Mouse (Mus musculus) midbrain, embryonic 11.5 days (tissue): Measurements from ENCODE around the gene Apobec4. TPM values are rescaled to one million over a fixed set of nuclear protein-coding genes. Genes with fewer than 3 reads are reported as not detected.

Experiments
- ATAC-seq: fragments of 200-750 bp; cut with Nextera tagmentation; 2 replicates; pipeline ENCODE4 v1.8.0; 2017; ENCODE audit warnings: moderate TSS enrichment, moderate library complexity; ENCODE audit not compliant: low FRiP score
- DNase-seq: peaks from one replicate; pipeline ENCODE4 v3.0.0; 2015; ENCODE audit warnings: low spot score; ENCODE audit errors: missing footprints
- H3K27ac ChIP-seq: fragments of 300-500 bp; sonication (generic); 2 replicates; pipeline ENCODE4 v1.5.1; 2014; ENCODE audit warnings: low read depth, low read length
- H3K27me3 ChIP-seq: fragments of 300-500 bp; sonication (generic); 2 replicates; pipeline ENCODE4 v1.6.1; 2014; ENCODE audit warnings: mild to moderate bottlenecking, low read length, moderate library complexity, mixed read lengths; ENCODE audit not compliant: control insufficient read depth, insufficient read depth
- H3K36me3 ChIP-seq: fragments of 300-500 bp; sonication (generic); 2 replicates; pipeline ENCODE4 v1.6.1; 2014; ENCODE audit warnings: mild to moderate bottlenecking, low read length, moderate library complexity, mixed read lengths; ENCODE audit not compliant: control insufficient read depth, insufficient read depth
- H3K4me1 ChIP-seq: fragments of 300-500 bp; sonication (generic); 2 replicates; pipeline ENCODE4 v1.6.1; 2014; ENCODE audit warnings: low read length; ENCODE audit not compliant: control insufficient read depth, insufficient read depth
- H3K4me2 ChIP-seq: fragments of 300-500 bp; sonication (generic); 2 replicates; pipeline ENCODE4 v1.6.1; 2014; ENCODE audit warnings: mild to moderate bottlenecking, moderate library complexity
- H3K4me3 ChIP-seq: fragments of 300-500 bp; sonication (generic); 2 replicates; pipeline ENCODE4 v1.5.1; 2014; ENCODE audit warnings: low read depth, low read length
- H3K9ac ChIP-seq: fragments of 300-500 bp; sonication (generic); 2 replicates; pipeline ENCODE4 v1.6.1; 2014; ENCODE audit warnings: low read length
- H3K9me3 ChIP-seq: fragments of 300-500 bp; sonication (generic); 2 replicates; pipeline ENCODE4 v1.6.1; 2016; ENCODE audit warnings: low read length; ENCODE audit not compliant: control insufficient read depth
- WGBS: fragments of 180-500 bp; shearing (Covaris S2); extraction: QIAGEN DNeasy Blood & Tissue Kit; methylation state at CpG from one replicate; pipeline ENCODE4 v1.1.7; 2014; 5-methylcytosine and 5-hydroxymethylcytosine counted together
- polyA plus RNA-seq: library from polyadenylated mRNA; unstranded; fragments of >200 nt; fragmentation: Nextera tagmentation; extraction: Ambion mirVana; gene quantifications from 2 replicates; pipeline ENCODE4 v1.2.1, GENCODE M21; 2014

Apobec4 gene
- not detected in 2 replicates for polyA plus RNA-seq

- no peak within 1 kb of the TSS for H3K27ac ChIP-seq
- ATAC-seq, result no peak
- DNase-seq, result no peak
- H3K9me3 ChIP-seq, result no peaks in the 10 kb centered on the region
- H3K4me3 ChIP-seq, result no peak within 1 kb of the TSS
- H3K4me1 ChIP-seq, result no peaks in the 10 kb centered on the region
- H3K9ac ChIP-seq, result no peak within 1 kb of the TSS
- no peak within 1 kb of the TSS for H3K4me2 ChIP-seq
- no peaks in the 10 kb centered on the region for H3K27me3 ChIP-seq
- WGBS, result 72% methylated on average over 13 of the region's 13 CpGs
- no peaks in the 10 kb centered on the region for H3K36me3 ChIP-seq
These were observed at the start of gene Apobec4 for GRCm38 (mm10) chr1:152750312-152750965. TSS of gene Apobec4 (plus strand) at chr1:152750551.

- H3K9ac ChIP-seq, result no peak overlapping the region
- ATAC-seq (no peak), DNase-seq (no peak)
- H3K9me3 ChIP-seq, result no peaks in the 10 kb centered on the region
- H3K36me3 ChIP-seq, result no peaks in the 10 kb centered on the region
- no peak overlapping the region for H3K27ac ChIP-seq
- 87% methylated on average over 5 of the region's 5 CpGs for WGBS
- H3K4me3 ChIP-seq, result no peak overlapping the region
- H3K27me3 ChIP-seq, result no peaks in the 10 kb centered on the region
- no peak overlapping the region for H3K4me2 ChIP-seq
- no peaks in the 10 kb centered on the region for H3K4me1 ChIP-seq
These were observed 49.3 kb upstream of the Apobec4 start for GRCm38 (mm10) chr1:152701066-152701465.

- Histone ChIP-seq H3K9me3 (no peaks in the 10 kb centered on the region), H3K9ac (no peak overlapping the region), H3K27ac (no peak overlapping the region), H3K4me1 (no peaks in the 10 kb centered on the region), H3K36me3 (no peaks in the 10 kb centered on the region), H3K27me3 (no peaks in the 10 kb centered on the region), H3K4me3 (no peak overlapping the region), H3K4me2 (no peak overlapping the region)
- peak; percentile 80 for DNase-seq
- WGBS, result 54% methylated on average over 6 of the region's 6 CpGs
- ATAC-seq, result 0 out of 2 replicates have a peak, but pooled peaks have one; percentile 38
These were observed 47.4 kb upstream of the Apobec4 start for GRCm38 (mm10) chr1:152702920-152703319.

- no peaks in the 10 kb centered on the region for H3K9me3 ChIP-seq
- H3K36me3 ChIP-seq, result no peaks in the 10 kb centered on the region
- no peak for ATAC-seq
- H3K4me3 ChIP-seq, result no peak overlapping the region
- WGBS, result 69% methylated on average over 6 of the region's 6 CpGs
- DNase-seq, result peak; percentile 75
- H3K4me1 ChIP-seq, result no peaks in the 10 kb centered on the region
- H3K4me2 ChIP-seq, result no peak overlapping the region
- H3K27ac ChIP-seq, result no peak overlapping the region
- no peak overlapping the region for H3K9ac ChIP-seq
- H3K27me3 ChIP-seq, result no peaks in the 10 kb centered on the region
These were observed 46.4 kb upstream of the Apobec4 start for GRCm38 (mm10) chr1:152703941-152704340.

- no peak overlapping the region for H3K9ac ChIP-seq
- DNase-seq, result peak; percentile 69
- 93% methylated on average over 2 of the region's 2 CpGs for WGBS
These were observed 42.8 kb upstream of the Apobec4 start for GRCm38 (mm10) chr1:152707560-152707959.

GRCm38 (mm10) chr1:152711037-152711436 is 39.3 kb upstream of the Apobec4 start:
- H3K27me3 ChIP-seq, result no peaks in the 10 kb centered on the region
- no peak overlapping the region for H3K4me3 ChIP-seq
- no peaks in the 10 kb centered on the region for H3K9me3 ChIP-seq
- H3K36me3 ChIP-seq, result no peaks in the 10 kb centered on the region
- WGBS, result 94% methylated on average over 4 of the region's 4 CpGs
- no peaks in the 10 kb centered on the region for H3K4me1 ChIP-seq
- DNase-seq, result no peak
- H3K4me2 ChIP-seq, result no peak overlapping the region
- H3K27ac ChIP-seq, result no peak overlapping the region
- H3K9ac ChIP-seq, result no peak overlapping the region
- no peak for ATAC-seq

More at GRCm38 (mm10) chr1:152707560-152707959, 42.8 kb upstream of the Apobec4 start:
- Histone ChIP-seq H3K36me3 (no peaks in the 10 kb centered on the region), H3K27me3 (no peaks in the 10 kb centered on the region), H3K9me3 (no peaks in the 10 kb centered on the region), H3K4me1 (no peaks in the 10 kb centered on the region), H3K27ac (no peak overlapping the region), H3K4me2 (no peak overlapping the region), H3K4me3 (no peak overlapping the region)
- ATAC-seq, result no peak

- Histone ChIP-seq H3K27ac (no peak overlapping the region), H3K4me1 (no peaks in the 10 kb centered on the region), H3K36me3 (no peaks in the 10 kb centered on the region), H3K4me3 (no peak overlapping the region), H3K9ac (no peak overlapping the region), H3K4me2 (no peak overlapping the region), H3K27me3 (no peaks in the 10 kb centered on the region), H3K9me3 (no peaks in the 10 kb centered on the region)
- peak; percentile 65 for DNase-seq
- 80% methylated on average over 4 of the region's 4 CpGs for WGBS
- ATAC-seq, result no peak
These were observed 36.4 kb upstream of the Apobec4 start for GRCm38 (mm10) chr1:152713924-152714323.

GRCm38 (mm10) chr1:152714405-152714804 is 35.9 kb upstream of the Apobec4 start:
- no peak overlapping the region for H3K9ac ChIP-seq
- no peak overlapping the region for H3K4me2 ChIP-seq
- H3K36me3 ChIP-seq, result no peaks in the 10 kb centered on the region
- H3K27me3 ChIP-seq, result no peaks in the 10 kb centered on the region
- DNase-seq, result peak; percentile 75
- H3K9me3 ChIP-seq, result no peaks in the 10 kb centered on the region
- H3K4me3 ChIP-seq, result no peak overlapping the region
- ATAC-seq, result no peak
- H3K27ac ChIP-seq, result no peak overlapping the region
- no peaks in the 10 kb centered on the region for H3K4me1 ChIP-seq
- WGBS, result 87% methylated on average over 3 of the region's 3 CpGs

- H3K27me3 ChIP-seq, result no peaks in the 10 kb centered on the region
- ATAC-seq, result no peak
- no peak overlapping the region for H3K4me3 ChIP-seq
- no peak overlapping the region for H3K9ac ChIP-seq
- no peaks in the 10 kb centered on the region for H3K9me3 ChIP-seq
- H3K27ac ChIP-seq, result no peak overlapping the region
- no peak overlapping the region for H3K4me2 ChIP-seq
- WGBS, result 86% methylated on average over 1 of the region's 1 CpGs
- H3K36me3 ChIP-seq, result no peaks in the 10 kb centered on the region
- DNase-seq, result peak; percentile 14
- no peaks in the 10 kb centered on the region for H3K4me1 ChIP-seq
These were observed 33.0 kb upstream of the Apobec4 start for GRCm38 (mm10) chr1:152717329-152717728.
